Mouse (Mus musculus): ENCODE measurements at regions not wholly inside any gene's neighbourhood (a gene's known extent, or its start where the extent isn't known, plus 50 kb on each side); places are given as distances from the start of the nearest gene placed in this dataset.

GRCm38 (mm10) chr12:35703479-35703878 is 168.6 kb upstream of the Ahr start:
- DNase-seq (ENCODE audit: low spot score) (peak; percentile 7), ATAC-seq (replicated peaks; ENCODE audit: low FRiP score, low read depth) (no peak)
- 61% methylated on average over 2 of the region's 2 CpGs for WGBS
- no peak overlapping the region for H3K4me2 ChIP-seq (ENCODE audit: low read length)
- no peaks in the 10 kb centered on the region for H3K9me3 ChIP-seq (replicated peaks; ENCODE audit: low read length)
- no peaks in the 10 kb centered on the region for H3K36me3 ChIP-seq (ENCODE audit: insufficient read depth, low read length)
- H3K27me3 ChIP-seq (ENCODE audit: insufficient read depth, low read length): no peaks in the 10 kb centered on the region
- no peak overlapping the region for H3K9ac ChIP-seq (ENCODE audit: low read depth, low read length)
- TF ChIP-seq CTCF (IDR thresholded peaks at IDR 0.05; ENCODE audit: low read depth): no peak
- H3K4me1 ChIP-seq (replicated peaks; ENCODE audit: insufficient read depth, low read length): no peaks in the 10 kb centered on the region
- H3K4me3 ChIP-seq (replicated peaks; ENCODE audit: low read depth, low read length): no peak overlapping the region
- no peak overlapping the region for H3K27ac ChIP-seq

GRCm38 (mm10) chr12:35702674-35703073 is 167.8 kb upstream of the Ahr start:
- Histone ChIP-seq H3K27me3 (ENCODE audit: insufficient read depth, low read length) (no peaks in the 10 kb centered on the region), H3K36me3 (ENCODE audit: insufficient read depth, low read length) (no peaks in the 10 kb centered on the region), H3K4me2 (ENCODE audit: low read length) (no peak overlapping the region), H3K4me1 (replicated peaks; ENCODE audit: insufficient read depth, low read length) (no peaks in the 10 kb centered on the region), H3K27ac (no peak overlapping the region), H3K9ac (ENCODE audit: low read depth, low read length) (no peak overlapping the region), H3K4me3 (replicated peaks; ENCODE audit: low read depth, low read length) (no peak overlapping the region), H3K9me3 (replicated peaks; ENCODE audit: low read length) (no peaks in the 10 kb centered on the region)
- 63% methylated on average over 7 of the region's 7 CpGs for WGBS
- ATAC-seq (replicated peaks; ENCODE audit: low FRiP score, low read depth) (no peak), DNase-seq (ENCODE audit: low spot score) (peak; percentile 8)
- no peak for TF ChIP-seq CTCF (IDR thresholded peaks at IDR 0.05; ENCODE audit: low read depth)

DNA sequence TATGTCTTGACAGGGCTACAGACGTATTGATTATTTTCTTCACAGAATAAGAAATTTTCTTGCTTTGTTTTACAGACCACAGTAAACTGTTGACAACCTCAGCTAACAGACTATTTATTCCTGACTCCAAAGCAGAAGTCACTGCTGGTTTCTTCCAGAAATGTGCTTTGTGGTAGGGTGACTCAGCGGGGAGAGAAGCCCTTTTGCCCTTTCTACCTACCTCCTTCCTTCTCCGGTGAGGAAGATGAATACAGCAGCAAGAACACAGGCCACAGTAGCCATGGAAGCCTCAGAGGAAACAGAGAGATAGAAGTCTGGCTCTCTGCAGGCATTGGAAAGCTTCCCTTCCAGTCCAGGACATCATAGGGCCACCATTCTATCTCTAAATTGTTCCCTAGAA is 159.4 kb upstream of the Ahr start:
- DNase-seq (ENCODE audit: low spot score): no peak
- Histone ChIP-seq H3K27ac (no peak overlapping the region), H3K9me3 (replicated peaks; ENCODE audit: low read length) (no peaks in the 10 kb centered on the region), H3K4me1 (replicated peaks; ENCODE audit: insufficient read depth, low read length) (no peaks in the 10 kb centered on the region), H3K27me3 (ENCODE audit: insufficient read depth, low read length) (no peaks in the 10 kb centered on the region), H3K4me3 (replicated peaks; ENCODE audit: low read depth, low read length) (no peak overlapping the region), H3K4me2 (ENCODE audit: low read length) (no peak overlapping the region), H3K36me3 (ENCODE audit: insufficient read depth, low read length) (no peaks in the 10 kb centered on the region), H3K9ac (ENCODE audit: low read depth, low read length) (no peak overlapping the region)
- no peak for TF ChIP-seq CTCF (IDR thresholded peaks at IDR 0.05; ENCODE audit: low read depth)
- ATAC-seq (replicated peaks; ENCODE audit: low FRiP score, low read depth): no peak
- 78% methylated on average over 3 of the region's 3 CpGs for WGBS

DNA sequence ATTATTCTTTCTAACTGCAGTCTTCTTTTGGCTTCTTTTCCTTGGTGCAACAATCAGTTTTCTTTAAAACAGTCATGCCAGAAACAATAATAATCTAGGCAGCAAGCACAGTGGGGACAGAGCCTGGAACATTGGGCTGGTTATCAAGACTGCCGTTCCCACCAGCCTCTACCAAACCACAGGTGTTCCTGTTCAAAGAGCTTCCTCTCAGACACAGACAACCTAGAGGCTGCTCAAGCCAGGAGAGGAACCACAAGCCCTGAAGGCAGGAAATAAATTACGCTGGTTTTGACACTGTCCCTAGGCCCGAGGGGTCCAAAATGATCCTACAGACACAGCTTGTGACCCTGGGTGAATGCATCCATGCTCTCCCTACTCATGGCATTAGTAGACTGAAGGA is 156.1 kb upstream of the Ahr start:
- Histone ChIP-seq H3K27ac (no peak overlapping the region), H3K9ac (ENCODE audit: low read depth, low read length) (no peak overlapping the region), H3K9me3 (replicated peaks; ENCODE audit: low read length) (no peaks in the 10 kb centered on the region), H3K27me3 (ENCODE audit: insufficient read depth, low read length) (no peaks in the 10 kb centered on the region), H3K4me3 (replicated peaks; ENCODE audit: low read depth, low read length) (no peak overlapping the region), H3K4me1 (replicated peaks; ENCODE audit: insufficient read depth, low read length) (no peaks in the 10 kb centered on the region), H3K4me2 (ENCODE audit: low read length) (no peak overlapping the region), H3K36me3 (ENCODE audit: insufficient read depth, low read length) (no peaks in the 10 kb centered on the region)
- ATAC-seq (replicated peaks; ENCODE audit: low FRiP score, low read depth) (no peak), DNase-seq (ENCODE audit: low spot score) (no peak)
- TF ChIP-seq CTCF (IDR thresholded peaks at IDR 0.05; ENCODE audit: low read depth): no peak
- WGBS: 59% methylated on average over 3 of the region's 3 CpGs

GRCm38 (mm10) chr12:35686231-35686630 is 151.4 kb upstream of the Ahr start:
- no peak for ATAC-seq (replicated peaks; ENCODE audit: low FRiP score, low read depth)
- WGBS: 88% methylated on average over 2 of the region's 2 CpGs
- no peak for TF ChIP-seq CTCF (IDR thresholded peaks at IDR 0.05; ENCODE audit: low read depth)

GRCm38 (mm10) chr12:35685189-35685588 is 150.4 kb upstream of the Ahr start:
- no peak overlapping the region for H3K27ac ChIP-seq
- no peaks in the 10 kb centered on the region for H3K36me3 ChIP-seq (ENCODE audit: insufficient read depth, low read length)
- no peak for DNase-seq (ENCODE audit: low spot score)
- H3K9ac ChIP-seq (ENCODE audit: low read depth, low read length): no peak overlapping the region
- H3K27me3 ChIP-seq (ENCODE audit: insufficient read depth, low read length): no peaks in the 10 kb centered on the region
- 42% methylated on average over 3 of the region's 3 CpGs for WGBS
- H3K4me1 ChIP-seq (replicated peaks; ENCODE audit: insufficient read depth, low read length): no peaks in the 10 kb centered on the region
- H3K9me3 ChIP-seq (replicated peaks; ENCODE audit: low read length): no peaks in the 10 kb centered on the region
- TF ChIP-seq CTCF (IDR thresholded peaks at IDR 0.05; ENCODE audit: low read depth): no peak
- no peak for ATAC-seq (replicated peaks; ENCODE audit: low FRiP score, low read depth)
- no peak overlapping the region for H3K4me2 ChIP-seq (ENCODE audit: low read length)
- no peak overlapping the region for H3K4me3 ChIP-seq (replicated peaks; ENCODE audit: low read depth, low read length)

More at GRCm38 (mm10) chr12:35686231-35686630, 151.4 kb upstream of the Ahr start:
- Histone ChIP-seq H3K27me3 (ENCODE audit: insufficient read depth, low read length) (no peaks in the 10 kb centered on the region), H3K9ac (ENCODE audit: low read depth, low read length) (no peak overlapping the region), H3K4me2 (ENCODE audit: low read length) (no peak overlapping the region), H3K9me3 (replicated peaks; ENCODE audit: low read length) (no peaks in the 10 kb centered on the region), H3K4me3 (replicated peaks; ENCODE audit: low read depth, low read length) (no peak overlapping the region), H3K4me1 (replicated peaks; ENCODE audit: insufficient read depth, low read length) (no peaks in the 10 kb centered on the region), H3K36me3 (ENCODE audit: insufficient read depth, low read length) (no peaks in the 10 kb centered on the region), H3K27ac (no peak overlapping the region)
- no peak for DNase-seq (ENCODE audit: low spot score)

GRCm38 (mm10) chr12:35681864-35682449 is 147.1 kb upstream of the Ahr start:
- Histone ChIP-seq H3K9me3 (replicated peaks; ENCODE audit: low read length) (no peaks in the 10 kb centered on the region), H3K27me3 (ENCODE audit: insufficient read depth, low read length) (no peaks in the 10 kb centered on the region), H3K27ac (no peak overlapping the region), H3K4me2 (ENCODE audit: low read length) (no peak overlapping the region), H3K4me3 (replicated peaks; ENCODE audit: low read depth, low read length) (no peak overlapping the region), H3K4me1 (replicated peaks; ENCODE audit: insufficient read depth, low read length) (no peaks in the 10 kb centered on the region), H3K36me3 (ENCODE audit: insufficient read depth, low read length) (no peaks in the 10 kb centered on the region), H3K9ac (ENCODE audit: low read depth, low read length) (no peak overlapping the region)
- no peak for DNase-seq (ENCODE audit: low spot score)
- TF ChIP-seq CTCF (IDR thresholded peaks at IDR 0.05; ENCODE audit: low read depth): no peak
- ATAC-seq (replicated peaks; ENCODE audit: low FRiP score, low read depth): no peak

All from kidney, postnatal 0 days (tissue).